Mouse (Mus musculus): Measurements from ENCODE around the gene Ccdc173.
A peak's percentile ranks its signal among the peaks of the same experiment; 100 is the strongest.
"Not testable (repeated sequence)": the region's sequence is repeated elsewhere in the genome, so short reads cannot be mapped to it uniquely, and the experiment has no call there.

Ccdc173 gene

DNA sequence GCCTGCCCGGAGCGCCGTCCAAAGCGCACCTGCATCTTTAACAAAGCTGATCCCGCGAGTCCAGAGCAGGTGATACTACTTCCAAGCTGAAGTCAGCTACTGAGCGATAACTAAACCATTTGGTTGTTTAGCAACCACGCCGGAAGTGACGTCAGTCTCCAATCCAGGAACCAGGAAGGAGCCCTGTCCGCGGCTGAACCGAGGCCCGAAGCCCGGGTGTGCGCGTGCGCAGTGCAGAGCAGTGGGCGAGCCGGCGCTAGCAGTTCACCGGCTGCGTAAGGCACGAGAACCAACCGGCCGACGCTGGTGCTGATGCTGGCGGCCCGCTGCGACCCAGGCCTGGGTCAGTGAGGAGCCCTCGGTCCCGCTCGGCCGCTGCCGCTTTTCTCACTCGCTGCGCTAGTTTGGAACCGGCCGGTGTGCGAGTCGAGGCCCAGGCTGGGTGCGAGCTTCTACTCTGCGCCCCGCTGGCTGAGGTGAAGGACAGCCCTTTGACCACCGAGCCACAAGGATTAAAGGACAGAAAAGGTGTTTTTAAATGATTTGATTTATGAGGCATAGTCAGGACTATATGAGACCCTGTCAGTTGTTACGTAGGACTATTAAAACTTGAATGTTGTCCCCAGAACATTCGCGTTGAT is at the start of gene Ccdc173, which contains the start of gene Phospho2:
TSS of gene Ccdc173 (minus strand) at position 147 of the 641 bp plus-strand sequence.
TSS of gene Phospho2 (plus strand) at position 195 of the 641 bp plus-strand sequence.
- DNase-seq: peak; percentile 98

GRCm38 (mm10) chr2:69838707-69839106 is 49.3 kb upstream of the Ccdc173 start:
- DNase-seq: no peak

DNA sequence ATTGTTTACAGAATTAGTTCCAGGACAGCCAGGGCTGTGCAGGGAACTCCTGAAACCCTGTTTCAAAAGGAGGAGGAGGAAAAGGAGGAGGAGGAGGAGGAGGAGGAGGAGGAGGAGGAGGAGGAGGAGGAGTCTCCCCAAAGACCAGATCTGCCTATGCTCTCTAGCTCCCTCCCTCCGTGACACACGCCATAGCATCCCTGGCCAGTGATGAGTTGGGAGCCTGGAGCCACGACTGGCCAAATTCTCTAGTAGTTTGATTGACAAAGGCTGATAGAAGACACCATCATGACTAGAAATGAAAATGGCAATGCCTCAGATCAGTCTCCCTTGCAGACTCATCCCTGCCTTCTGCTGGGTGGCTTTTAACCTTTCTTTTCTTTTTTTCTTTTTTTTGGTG is 48.6 kb upstream of the Ccdc173 start:
- no peak for DNase-seq

DNA sequence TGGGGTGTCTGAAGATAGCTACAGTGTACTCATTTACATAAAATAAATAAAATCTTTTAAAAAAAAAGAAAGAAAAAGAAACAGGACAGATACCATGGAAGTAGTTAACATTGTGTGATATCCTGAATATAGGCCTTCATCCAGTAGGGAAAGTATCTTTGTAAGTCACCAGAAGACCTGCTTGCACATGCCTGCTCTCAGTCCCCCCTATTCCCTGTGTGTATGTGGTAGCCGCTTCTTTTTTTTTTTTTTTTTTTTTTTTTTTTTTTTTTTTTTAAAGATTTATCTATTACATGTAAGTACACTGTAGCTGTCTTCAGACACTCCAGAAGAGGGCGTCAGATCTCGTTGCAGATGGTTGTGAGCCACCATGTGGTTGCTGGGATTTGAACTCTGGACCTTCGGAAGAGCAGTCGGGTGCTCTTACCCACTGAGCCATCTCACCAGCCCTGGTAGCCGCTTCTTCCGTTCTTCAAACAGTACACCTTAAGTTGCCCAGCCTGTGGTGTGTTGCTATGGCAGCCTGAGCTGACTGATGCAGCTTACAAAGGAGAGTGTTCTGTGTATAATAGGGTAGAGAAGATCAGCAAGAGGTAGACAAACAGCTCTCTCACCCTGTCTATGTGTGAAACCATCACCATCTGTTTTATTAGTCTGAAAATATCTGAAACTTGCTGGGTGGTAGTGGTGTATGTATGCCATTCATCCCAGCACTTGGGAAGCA is 48.0 kb upstream of the Ccdc173 start:
- no peak for DNase-seq

GRCm38 (mm10) chr2:69830116-69830515 is 40.7 kb upstream of the Ccdc173 start:
- DNase-seq: no peak

GRCm38 (mm10) chr2:69829680-69830079 is 40.3 kb upstream of the Ccdc173 start:
- DNase-seq: no peak

- no peak for DNase-seq
These were observed 38.7 kb upstream of the Ccdc173 start for GRCm38 (mm10) chr2:69828031-69828430.

- no peak for DNase-seq
These were observed 37.0 kb upstream of the Ccdc173 start for GRCm38 (mm10) chr2:69826380-69826779.

- no peak for DNase-seq
These were observed 36.5 kb upstream of the Ccdc173 start for GRCm38 (mm10) chr2:69825898-69826297.

- DNase-seq: peak; percentile 13 to 23
These were observed 33.8 kb upstream of the Ccdc173 start for GRCm38 (mm10) chr2:69823129-69823677.

DNA sequence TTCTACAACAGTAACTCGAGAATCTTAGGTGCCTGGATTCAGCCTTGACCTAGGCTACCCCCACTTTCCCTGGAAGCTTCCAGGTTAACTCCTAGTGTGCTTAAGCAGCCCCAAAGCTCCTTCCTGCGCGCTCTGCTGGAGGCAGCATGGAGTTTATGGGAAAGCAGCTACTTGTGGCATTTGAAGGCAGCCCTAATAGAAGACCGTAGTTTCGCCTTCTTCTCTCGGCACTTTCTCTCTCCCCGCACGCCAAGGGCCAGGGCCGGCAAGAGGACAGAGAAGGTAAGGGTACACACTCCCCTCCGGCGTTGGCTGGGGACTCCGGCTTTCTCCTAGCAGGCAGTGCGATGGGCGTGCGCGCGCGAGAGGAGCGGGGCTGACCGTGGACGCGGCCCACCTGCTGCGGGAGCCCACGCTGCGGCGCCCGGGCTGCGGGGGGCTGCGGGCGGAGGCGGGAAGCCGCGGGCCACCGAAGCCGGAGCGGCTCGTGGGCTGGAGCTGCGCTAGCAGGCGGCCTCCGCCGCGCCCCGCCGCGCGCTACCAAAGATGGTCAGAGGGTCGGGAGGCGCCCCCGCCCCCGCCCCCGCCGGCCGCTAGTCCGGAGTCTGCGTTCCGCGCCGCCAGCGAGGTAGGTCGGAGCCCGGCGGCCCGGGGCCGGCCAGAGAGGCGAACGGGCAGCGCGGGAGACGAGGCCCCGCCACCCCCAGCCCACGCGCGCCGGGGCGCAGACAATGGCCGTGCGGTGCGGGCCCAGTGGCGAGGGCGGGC is 33.2 kb upstream of the Ccdc173 start:
- DNase-seq: peak; percentile 24 to 28

- peak in 1 of 2 experiments; percentile 9 for DNase-seq
These were observed 32.3 kb upstream of the Ccdc173 start, which contains the start of gene Klhl23 for GRCm38 (mm10) chr2:69821711-69822110. Gene Klhl23 (plus strand): TSS chr2:69821944.

GRCm38 (mm10) chr2:69820201-69820600 is 30.8 kb upstream of the Ccdc173 start:
- no peak for DNase-seq

GRCm38 (mm10) chr2:69818350-69819085 is 29.1 kb upstream of the Ccdc173 start:
- no peak for DNase-seq

- no peak for DNase-seq
These were observed 27.2 kb upstream of the Ccdc173 start for GRCm38 (mm10) chr2:69816575-69816974.

- DNase-seq: not testable (repeated sequence)
These were observed 22.0 kb upstream of the Ccdc173 start for GRCm38 (mm10) chr2:69811349-69811748.

GRCm38 (mm10) chr2:69810169-69810568 is 20.8 kb upstream of the Ccdc173 start:
- no peak for DNase-seq

GRCm38 (mm10) chr2:69804663-69805062 is 15.3 kb upstream of the Ccdc173 start:
- DNase-seq: not testable (repeated sequence)

GRCm38 (mm10) chr2:69803756-69804155 is 14.4 kb upstream of the Ccdc173 start:
- no peak for DNase-seq

DNA sequence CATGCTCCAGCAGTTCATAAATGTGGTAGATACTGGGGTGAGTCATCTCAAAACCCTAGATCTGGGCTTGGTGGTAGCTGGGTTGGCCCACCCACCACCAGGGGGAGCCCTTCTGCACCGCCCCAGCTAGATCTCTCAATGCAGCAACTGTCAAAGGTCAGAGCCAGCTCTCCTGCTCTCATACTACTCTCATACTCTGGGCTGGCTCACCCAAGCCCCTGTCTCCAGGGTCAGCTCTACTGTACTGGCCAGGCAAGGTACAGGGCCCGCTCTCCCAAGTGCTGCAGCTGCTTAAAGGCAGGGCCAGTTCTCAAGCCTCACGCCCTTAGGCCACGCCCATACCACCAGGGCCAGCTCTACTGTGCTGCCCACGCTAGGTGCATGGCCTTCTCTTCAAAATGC is 13.5 kb upstream of the Ccdc173 start:
- DNase-seq: peak; percentile 90 to 91

GRCm38 (mm10) chr2:69790722-69791121 is 1.3 kb upstream of the Ccdc173 start:
- DNase-seq: no peak

DNA sequence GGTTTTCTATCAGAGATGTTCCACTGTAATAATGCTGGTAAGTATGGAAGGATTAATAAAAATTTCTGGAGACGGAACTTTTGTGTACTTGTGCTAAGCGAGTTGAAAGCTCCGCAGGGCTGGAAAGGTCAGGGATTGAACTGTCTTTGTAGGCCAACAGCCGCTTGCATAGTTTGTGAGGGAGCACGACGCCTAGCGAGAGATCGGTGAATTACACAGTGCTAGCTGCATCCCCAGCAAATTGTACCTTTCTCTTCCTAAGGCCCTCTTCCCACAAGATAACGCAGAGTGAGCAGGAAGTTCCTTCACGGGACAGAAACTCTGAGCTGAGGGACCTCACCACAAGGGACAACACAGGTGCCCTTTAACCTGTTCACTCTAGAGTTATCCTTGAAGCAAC is 910 bp upstream of the Ccdc173 start:
- peak; percentile 85 to 86 for DNase-seq
